Mouse (Mus musculus): ENCODE results near the gene Gm3183. TPM values are rescaled to one million over a fixed set of nuclear protein-coding genes. Genes with fewer than 3 reads are reported as not detected.
"Not testable (repeated sequence)": the region's sequence is repeated elsewhere in the genome, so short reads cannot be mapped to it uniquely, and the experiment has no call there.

Gene Gm3183
- not detected in 2 replicates for polyA plus RNA-seq (2014; fragmentation: Nextera tagmentation; extraction: Ambion mirVana)

GRCm38 (mm10) chr5:94865136-94865535 lies at the start of gene Gm3183:
Gene Gm3183 (plus strand): TSS chr5:94865436.
- ATAC-seq (replicated peaks; ENCODE audit: low FRiP score); H3K4me1 ChIP-seq (replicated peaks; ENCODE audit: control insufficient read depth, insufficient read depth, low read length); DNase-seq (ENCODE audit: low spot score); H3K9ac ChIP-seq (ENCODE audit: low read length); H3K36me3 ChIP-seq (ENCODE audit: control insufficient read depth, insufficient read depth, low read length); H3K9me3 ChIP-seq (ENCODE audit: control insufficient read depth, low read length); H3K27ac ChIP-seq (ENCODE audit: low read depth, low read length); H3K4me3 ChIP-seq (ENCODE audit: low read depth, low read length); H3K27me3 ChIP-seq (ENCODE audit: control insufficient read depth, insufficient read depth, low read length); H3K4me2 ChIP-seq (ENCODE audit: low read depth, low read length, severe bottlenecking): not testable (repeated sequence)
- no CpG with 5 or more reads among the region's 1 CpGs for WGBS

Other genes with a start within 250 kb of the Gm3183 start
- gene Gm3147, start 249.1 kb upstream of the Gm3183 start, polyA plus RNA-seq (2014; fragmentation: Nextera tagmentation; extraction: Ambion mirVana) = not detected in 2 replicates
- not detected in 2 replicates for gene Gm6509, start 241.5 kb upstream of the Gm3183 start, polyA plus RNA-seq (2014; fragmentation: Nextera tagmentation; extraction: Ambion mirVana)
- not detected in 2 replicates for gene Gm6205, start 217.1 kb upstream of the Gm3183 start, polyA plus RNA-seq (2014; fragmentation: Nextera tagmentation; extraction: Ambion mirVana)
- not detected in 2 replicates for gene Gm6367, start 123.2 kb downstream of the Gm3183 start, polyA plus RNA-seq (2014; fragmentation: Nextera tagmentation; extraction: Ambion mirVana)
- not detected in 2 replicates for gene Gm7942, start 241.5 kb downstream of the Gm3183 start, polyA plus RNA-seq (2014; fragmentation: Nextera tagmentation; extraction: Ambion mirVana)

Data from forebrain, embryonic 11.5 days (tissue).